Mouse (Mus musculus) lung, embryonic 14.5 days (tissue): ENCODE data around the gene Egfl8. TPM values are rescaled to one million over a fixed set of nuclear protein-coding genes. Genes with fewer than 3 reads are reported as not detected.

Experiments
- ATAC-seq: fragments of 200-750 bp; cut with Nextera tagmentation; 2 replicates; pipeline ENCODE4 v1.8.0; 2017; ENCODE audit warnings: mild to moderate bottlenecking, moderate TSS enrichment, moderate library complexity; ENCODE audit not compliant: insufficient read depth
- DNase-seq: peaks from one replicate; pipeline ENCODE4 v3.0.0-alpha.2; 2015
- H3K27ac ChIP-seq: fragments of 300-500 bp; sonication (generic); 2 replicates; pipeline ENCODE4 v1.5.1; 2014; ENCODE audit warnings: low read depth, mild to moderate bottlenecking, moderate library complexity
- H3K27me3 ChIP-seq: fragments of 300-500 bp; sonication (generic); 2 replicates; pipeline ENCODE4 v1.6.1; 2014; ENCODE audit warnings: low read length, control low read depth; ENCODE audit not compliant: insufficient read depth
- H3K36me3 ChIP-seq: fragments of 300-500 bp; sonication (generic); 2 replicates; pipeline ENCODE4 v1.6.1; 2014; ENCODE audit warnings: control low read depth; ENCODE audit not compliant: insufficient read depth
- H3K4me1 ChIP-seq: fragments of 300-500 bp; sonication (generic); 2 replicates; pipeline ENCODE4 v1.6.1; 2014; ENCODE audit warnings: antibody characterized with exemption, control low read depth; ENCODE audit not compliant: insufficient read depth
- H3K4me2 ChIP-seq: fragments of 300-500 bp; sonication (generic); 2 replicates; pipeline ENCODE4 v1.6.1; 2014; ENCODE audit warnings: mild to moderate bottlenecking
- H3K4me3 ChIP-seq: fragments of 300-500 bp; sonication (generic); 2 replicates; pipeline ENCODE4 v1.5.1; 2014; ENCODE audit warnings: low read depth, low read length
- H3K9ac ChIP-seq: fragments of 300-500 bp; sonication (generic); 2 replicates; pipeline ENCODE4 v1.6.1; 2014
- H3K9me3 ChIP-seq: fragments of 300-500 bp; sonication (generic); 2 replicates; pipeline ENCODE4 v1.6.1; 2016; ENCODE audit warnings: low read depth, low read length, control low read depth
- CTCF ChIP-seq: IDR thresholded peaks from 2 replicates; pipeline ENCODE4 v1.5.1; 2016; ENCODE audit warnings: antibody characterized with exemption, low read depth
- WGBS: fragments of 180-500 bp; shearing (Covaris S2); extraction: QIAGEN DNeasy Blood & Tissue Kit; methylation state at CpG from one replicate; pipeline ENCODE4 v1.1.7; 2014; 5-methylcytosine and 5-hydroxymethylcytosine counted together
- polyA plus RNA-seq: library from polyadenylated mRNA; unstranded; fragments of >200 nt; fragmentation: Nextera tagmentation; extraction: Ambion mirVana; gene quantifications from 2 replicates; pipeline ENCODE4 v1.2.1, GENCODE M21; 2014

Gene Egfl8
- polyA plus RNA-seq, 1 experiment from 2014 or later = 2.1 TPM

DNA sequence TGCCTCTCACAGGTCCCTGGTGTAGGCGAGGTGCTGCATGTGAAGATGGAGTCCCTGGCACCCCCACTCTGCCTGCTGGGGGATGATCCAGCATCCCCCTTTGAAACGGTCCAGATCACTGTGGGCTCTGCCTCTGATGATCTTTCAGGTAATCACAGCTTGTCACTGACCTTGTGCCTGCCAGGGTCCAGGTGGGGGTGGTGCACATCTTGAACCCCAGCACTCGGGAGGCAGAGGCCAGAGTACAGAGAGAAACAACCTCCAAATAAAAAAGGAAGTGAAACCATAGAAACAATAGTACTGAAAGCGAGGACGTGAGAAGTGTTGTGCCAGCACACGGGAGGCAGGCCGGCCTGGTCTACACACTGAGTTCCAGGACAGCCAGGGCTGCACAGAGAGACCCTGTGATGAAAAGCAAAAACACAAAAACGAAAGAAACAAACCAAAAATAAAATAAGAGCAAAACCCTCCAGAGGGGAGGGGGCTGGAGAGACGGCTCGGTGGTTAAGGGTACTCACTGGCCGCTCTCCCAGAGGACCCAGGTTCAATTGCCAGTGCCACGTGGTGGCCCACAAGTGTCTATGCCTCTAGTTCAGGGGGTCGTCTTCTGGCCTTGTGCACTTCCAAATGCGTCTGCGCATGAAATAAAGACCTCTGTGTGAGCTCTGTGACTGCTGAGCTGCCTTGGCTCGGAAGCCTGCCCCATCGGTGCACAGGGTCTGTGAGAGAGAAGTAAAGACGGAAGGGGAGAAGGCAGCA lies 33.5 kb upstream of the Egfl8 start:
- no peak for DNase-seq
- ATAC-seq = no peak
- 86% methylated on average over 18 of the region's 18 CpGs for WGBS
- H3K9ac ChIP-seq = no peak overlapping the region; the same call in 1 of the 2 replicates
- peaks cover 10% of the 10 kb centered on the region for H3K4me1 ChIP-seq
- no peak for TF ChIP-seq CTCF
- H3K9me3 ChIP-seq = no peaks in the 10 kb centered on the region
- H3K27ac ChIP-seq = no peak overlapping the region
- peaks cover 57% of the 10 kb centered on the region for H3K36me3 ChIP-seq
- H3K4me2 ChIP-seq = no peak overlapping the region
- H3K4me3 ChIP-seq = no peak overlapping the region
- H3K27me3 ChIP-seq = no peaks in the 10 kb centered on the region

DNA sequence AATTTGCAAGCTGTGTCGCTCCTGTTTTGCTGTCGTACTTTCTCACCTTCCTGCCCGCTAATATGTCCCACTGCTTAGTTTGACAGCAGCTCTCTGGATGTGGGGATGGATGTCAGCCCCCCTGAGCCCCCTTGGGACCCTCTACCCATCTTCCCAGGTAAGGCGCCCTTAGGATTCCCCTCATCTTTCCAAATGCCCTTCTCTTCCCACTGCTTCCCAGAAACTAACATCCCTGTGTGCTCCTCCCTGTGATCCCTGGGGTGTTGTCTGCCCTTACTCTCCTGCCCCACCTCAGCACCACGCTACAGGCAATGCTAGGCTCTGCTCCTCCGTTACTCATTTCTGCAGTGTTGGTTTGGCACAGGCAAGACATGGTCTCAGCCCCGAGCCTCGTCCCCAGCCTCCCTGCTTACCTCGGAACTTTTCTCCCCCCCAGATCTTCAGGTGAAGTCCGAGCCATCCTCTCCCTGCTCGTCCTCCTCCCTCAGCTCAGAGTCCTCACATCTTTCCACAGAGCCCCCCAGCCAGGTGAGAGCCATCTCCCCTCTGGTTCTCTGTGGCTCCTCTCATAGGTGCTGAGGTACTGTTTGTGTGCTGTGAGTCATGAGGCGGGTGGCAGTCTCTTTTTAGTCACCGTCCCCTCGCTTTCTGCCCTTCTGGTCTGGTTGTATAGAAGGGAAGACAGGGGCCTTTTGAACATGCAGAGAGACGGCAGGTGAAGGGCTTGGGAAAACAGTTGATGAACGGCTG lies 32.5 kb upstream of the Egfl8 start:
- no peak overlapping the region for H3K27ac ChIP-seq
- peak overlapping the region; percentile 78; the same call in 1 of the 2 replicates for H3K9ac ChIP-seq
- ATAC-seq (no peak), DNase-seq (no peak)
- H3K4me1 ChIP-seq = peaks cover 10% of the 10 kb centered on the region
- H3K36me3 ChIP-seq = peaks cover 52% of the 10 kb centered on the region
- no peaks in the 10 kb centered on the region for H3K27me3 ChIP-seq
- TF ChIP-seq CTCF = no peak
- H3K4me3 ChIP-seq = peak overlapping the region; percentile 91
- H3K9me3 ChIP-seq = no peaks in the 10 kb centered on the region
- peak overlapping the region; percentile 88 for H3K4me2 ChIP-seq
- WGBS = 76% methylated on average over 16 of the region's 16 CpGs

DNA sequence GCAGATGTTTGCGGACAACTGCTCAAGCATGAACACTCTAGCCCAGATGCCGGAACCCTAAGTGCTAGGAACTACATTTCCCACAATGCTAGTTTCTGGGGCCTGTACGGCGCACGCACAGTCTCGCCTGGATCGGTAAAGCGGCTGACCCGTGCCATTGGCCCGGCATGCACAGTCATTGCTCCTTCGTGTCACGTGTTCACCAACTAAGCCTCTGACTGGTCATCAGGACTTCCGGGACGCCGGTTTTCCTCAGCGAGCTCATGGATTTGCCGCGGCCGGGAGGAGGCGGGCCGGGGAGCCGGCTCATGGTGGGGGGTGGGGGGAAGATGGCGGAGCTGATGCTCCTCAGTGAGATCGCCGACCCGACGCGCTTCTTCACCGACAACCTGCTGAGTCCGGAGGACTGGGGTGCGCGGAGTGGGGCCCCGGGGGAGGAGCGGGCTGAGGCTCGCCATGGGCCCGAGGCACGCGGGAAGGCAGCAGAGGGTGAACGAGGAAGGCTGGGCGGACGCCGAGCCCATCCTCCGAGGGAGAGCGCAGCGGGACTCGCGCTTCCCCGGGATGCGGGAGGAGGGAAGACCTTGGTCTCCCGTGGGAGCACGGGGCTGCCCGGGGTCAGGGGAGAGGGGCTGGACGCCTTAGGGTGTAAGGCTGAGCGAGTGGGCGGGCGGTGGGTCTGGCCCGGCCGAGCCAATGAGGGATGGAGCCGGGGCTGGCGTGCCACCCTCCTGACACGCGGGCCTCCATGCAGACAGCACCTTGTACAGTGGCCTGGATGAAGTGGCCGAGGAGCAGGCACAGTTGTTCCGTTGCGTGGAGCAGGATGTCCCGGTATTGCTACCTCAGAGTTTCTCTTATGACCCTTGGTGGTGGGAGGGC lies 31.4 kb upstream of the Egfl8 start, which contains the start of gene Atf6b:
Gene Atf6b, plus strand, starts transcription at position 241 of the 882 bp plus-strand sequence.
- no peak for TF ChIP-seq CTCF
- peaks cover 41% of the 10 kb centered on the region for H3K36me3 ChIP-seq
- peaks cover 10% of the 10 kb centered on the region for H3K4me1 ChIP-seq
- H3K4me2 ChIP-seq = peak within 1 kb of the TSS; percentile 88
- peak within 1 kb of the TSS; percentile 56; the same call in 1 of the 2 replicates for H3K27ac ChIP-seq
- H3K9ac ChIP-seq = peak within 1 kb of the TSS; percentile 78
- under 1% methylated on average over 66 of the region's 66 CpGs for WGBS
- no peaks in the 10 kb centered on the region for H3K27me3 ChIP-seq
- DNase-seq (peak; percentile 98), ATAC-seq (peak; percentile 97)
- H3K4me3 ChIP-seq = peak within 1 kb of the TSS; percentile 91
- H3K9me3 ChIP-seq = no peaks in the 10 kb centered on the region

DNA sequence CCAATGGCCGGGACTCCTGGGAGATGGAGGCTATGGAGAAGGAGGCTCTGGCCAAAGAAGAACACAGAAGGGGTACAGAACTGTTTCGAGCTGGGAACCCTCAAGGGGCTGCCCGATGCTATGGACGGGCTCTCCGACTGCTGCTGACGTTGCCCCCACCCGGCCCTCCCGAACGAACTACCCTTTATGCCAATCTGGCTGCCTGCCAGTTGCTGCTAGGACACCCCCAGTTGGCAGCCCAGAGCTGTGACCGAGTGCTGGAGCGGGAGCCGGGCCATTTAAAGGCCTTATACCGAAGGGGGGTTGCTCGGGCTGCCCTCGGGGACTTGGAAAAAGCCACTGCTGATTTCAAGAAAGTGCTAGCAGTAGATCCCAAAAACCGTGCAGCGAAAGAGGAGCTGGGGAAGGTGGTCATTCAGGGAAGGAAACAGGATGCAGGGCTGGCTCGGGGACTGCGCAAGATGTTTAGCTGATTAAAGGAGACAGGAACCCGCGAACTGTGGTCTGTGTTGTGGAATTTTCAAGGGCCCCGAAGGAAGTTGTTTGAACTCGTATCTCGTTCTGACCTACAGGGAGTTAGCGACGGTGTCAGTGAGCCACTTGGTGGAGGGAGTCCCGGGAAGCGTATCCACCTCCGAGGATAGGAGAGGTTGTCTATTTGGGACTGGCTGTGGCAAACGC lies 30.2 kb upstream of the Egfl8 start:
- peak overlapping the region; percentile 91; the same call in 1 of the 2 replicates for H3K4me3 ChIP-seq
- H3K4me1 ChIP-seq = peaks cover 10% of the 10 kb centered on the region
- DNase-seq (no peak), ATAC-seq (no peak)
- no peak for TF ChIP-seq CTCF
- no peak overlapping the region for H3K27ac ChIP-seq
- no peak overlapping the region for H3K9ac ChIP-seq
- H3K27me3 ChIP-seq = no peaks in the 10 kb centered on the region
- peak overlapping the region; percentile 43 for H3K4me2 ChIP-seq
- peaks cover 29% of the 10 kb centered on the region for H3K36me3 ChIP-seq
- H3K9me3 ChIP-seq = no peaks in the 10 kb centered on the region
- 83% methylated on average over 30 of the region's 30 CpGs for WGBS

DNA sequence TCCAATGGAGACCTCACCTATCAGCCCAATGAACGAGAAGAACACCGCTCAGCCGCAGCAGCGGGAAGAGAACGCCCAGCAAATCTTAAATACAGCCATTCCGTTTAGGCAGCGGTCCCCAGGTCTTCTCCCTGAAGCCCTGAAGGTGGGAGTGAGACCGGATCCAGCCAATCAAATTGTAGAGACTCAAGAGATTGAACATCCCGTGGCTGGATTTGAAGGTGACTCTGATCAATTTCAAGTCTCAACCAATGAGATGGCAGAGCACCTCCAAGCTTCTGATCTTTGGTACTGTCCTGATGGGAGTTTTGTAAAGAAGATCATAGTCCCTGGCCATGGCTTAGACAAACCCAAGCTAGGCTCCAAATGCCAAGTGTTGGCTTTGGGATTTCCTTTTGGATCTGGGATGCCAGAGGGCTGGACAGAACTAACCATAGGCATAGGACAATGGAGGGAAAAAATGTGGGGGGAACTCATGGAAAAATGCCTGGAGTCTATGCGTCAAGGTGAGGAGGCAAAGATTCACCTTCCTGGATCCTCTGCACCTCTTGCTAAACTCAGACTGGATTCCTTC lies 29.6 kb upstream of the Egfl8 start:
- no peak for TF ChIP-seq CTCF
- 38% methylated on average over 10 of the region's 10 CpGs for WGBS

DNA sequence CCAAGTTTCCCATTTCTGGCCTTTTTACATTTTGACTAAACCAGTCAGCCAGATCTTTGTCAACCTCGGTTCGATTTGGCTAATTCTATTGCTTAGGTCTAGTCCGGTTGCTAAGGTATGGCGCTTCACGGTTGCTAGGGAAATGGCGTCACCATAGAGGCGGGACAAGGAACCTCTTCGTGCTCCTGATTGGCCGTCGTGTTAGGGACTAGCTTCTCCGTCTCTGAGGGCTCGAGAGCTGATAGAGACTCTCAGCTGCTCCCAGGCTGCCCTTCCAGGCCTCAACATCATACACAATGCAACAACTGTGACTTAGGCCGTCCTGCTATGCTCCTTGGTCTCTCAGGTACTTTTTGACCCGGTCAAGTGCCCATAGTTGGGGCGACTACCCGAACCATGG lies 28.8 kb upstream of the Egfl8 start, which contains the start of gene Fkbpl:
Gene Fkbpl, plus strand, starts transcription at position 157 of the 400 bp plus-strand sequence.
- Histone ChIP-seq H3K9ac (peak within 1 kb of the TSS; percentile 55), H3K9me3 (no peaks in the 10 kb centered on the region), H3K27ac (peak within 1 kb of the TSS; percentile 44), H3K36me3 (peaks cover 17% of the 10 kb centered on the region), H3K4me3 (peak within 1 kb of the TSS; percentile 53), H3K27me3 (no peaks in the 10 kb centered on the region), H3K4me2 (peak within 1 kb of the TSS; percentile 76), H3K4me1 (peaks cover 10% of the 10 kb centered on the region)
- WGBS = 0% methylated on average over 16 of the region's 16 CpGs
- peak; percentile 74 for ATAC-seq
- TF ChIP-seq CTCF = no peak
- peak; percentile 99 for DNase-seq

More for the DNA sequence above, 29.6 kb upstream of the Egfl8 start:
- H3K4me2 ChIP-seq = peak overlapping the region; percentile 76
- peak overlapping the region; percentile 53 for H3K4me3 ChIP-seq
- peak overlapping the region; percentile 55 for H3K9ac ChIP-seq
- H3K4me1 ChIP-seq = peaks cover 10% of the 10 kb centered on the region
- H3K27me3 ChIP-seq = no peaks in the 10 kb centered on the region
- no peak for DNase-seq
- no peak for ATAC-seq
- H3K9me3 ChIP-seq = no peaks in the 10 kb centered on the region
- peaks cover 22% of the 10 kb centered on the region for H3K36me3 ChIP-seq
- H3K27ac ChIP-seq = peak overlapping the region; percentile 44
